Mouse (Mus musculus) brain, embryonic 14.5 days (tissue): Measurements from ENCODE around the gene Klhdc10.

Experiments
- CTCF ChIP-seq: fragments of 200-500 bp; IDR thresholded peaks from 2 replicates; pipeline ENCODE4 v1.5.1; 2012; ENCODE audit warnings: inconsistent platforms, mild to moderate bottlenecking, moderate library complexity, borderline replicate concordance; ENCODE audit not compliant: insufficient read depth, insufficient read length; ENCODE audit errors: extremely low read depth
- POLR2A ChIP-seq: fragments of 200-500 bp; IDR thresholded peaks from 2 replicates; pipeline ENCODE4 v1.6.1; 2012; ENCODE audit warnings: mild to moderate bottlenecking, inconsistent platforms, borderline replicate concordance; ENCODE audit not compliant: poor library complexity, insufficient read depth, insufficient read length, severe bottlenecking; ENCODE audit errors: extremely low read depth

- TF ChIP-seq CTCF (no peak), POLR2A (no peak)
Observed at GRCm38 (mm10) chr6:30352762-30353161, 48.9 kb upstream of the Klhdc10 start.
